In the genomic region with DNA sequence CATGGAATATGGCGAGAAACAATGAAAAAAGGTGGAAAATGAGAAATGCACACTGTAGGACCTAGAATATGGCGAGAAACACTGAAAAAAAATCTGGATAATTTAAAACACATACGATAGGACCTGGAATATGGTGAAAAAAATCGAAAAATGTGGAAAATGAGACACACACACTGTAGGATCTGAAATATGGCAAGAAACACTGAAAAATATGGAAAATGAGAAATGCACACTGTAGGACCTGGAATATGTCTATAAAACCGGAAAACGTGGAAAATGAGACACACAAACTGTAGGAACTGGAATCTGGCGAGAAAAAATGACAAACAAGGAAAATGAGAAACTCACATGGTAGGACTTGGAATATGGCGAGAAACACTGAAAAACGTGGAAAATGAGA, we compare ENCODE assay signal across 9 mouse cellular contexts.
DNase-seq lines count a peak whose midpoint lies in the region; ATAC-seq lines count a peak whose summit lies in the region.
"Had no signal": no experiment of that assay in that cellular context is flagged by ENCODE, and none has a peak within 500 bp of the region (broad histone marks: within the 10 kb centered on the region; RNA-seq: fewer than 3 reads in every experiment).

No protein-coding gene starts in this region.

- no peak overlapping the region for H3K9ac ChIP-seq in kidney, embryonic 14.5 days (ENCODE audit: low read depth, low read length)
- no peak overlapping the region for H3K9ac ChIP-seq in midbrain, embryonic 14.5 days (replicated peaks; ENCODE audit: low read length)
- H3K9ac ChIP-seq: liver, embryonic 13.5 days had no signal

- no peaks in the 10 kb centered on the region for H3K36me3 ChIP-seq in kidney, embryonic 14.5 days (ENCODE audit: control insufficient read depth, insufficient read depth, low read length)
- no peaks in the 10 kb centered on the region for H3K36me3 ChIP-seq in midbrain, embryonic 14.5 days (ENCODE audit: control insufficient read depth, insufficient read depth, low read length)
- H3K36me3 ChIP-seq: liver, embryonic 13.5 days had no signal

- peaks cover 27% of the 10 kb centered on the region for H3K9me3 ChIP-seq in kidney, embryonic 14.5 days (ENCODE audit: control insufficient read depth, low read length)
- H3K9me3 ChIP-seq in midbrain, embryonic 14.5 days (ENCODE audit: control insufficient read depth, low read length), result peaks cover 33% of the 10 kb centered on the region

- no peak for DNase-seq in kidney, postnatal 10 days
- DNase-seq in NIH3T3 (ENCODE audit: low read depth), result peak; percentile 13
- DNase-seq in midbrain, embryonic 14.5 days, result no peak
- no peak for DNase-seq in adrenal gland, postnatal 10 days
- no peak for DNase-seq in left cerebral cortex, adult 18-20 months (ENCODE audit: low spot score in 2 of 2)
- DNase-seq in urinary bladder, postnatal 4 days (ENCODE audit: low spot score in 2 of 2), result no peak
- DNase-seq: liver, embryonic 13.5 days had no signal

- 79% methylated on average over 9 of the region's 9 CpGs for WGBS in kidney, embryonic 14.5 days
- WGBS in midbrain, embryonic 14.5 days, result 80% methylated on average over 9 of the region's 9 CpGs

- no peaks in the 10 kb centered on the region for H3K4me1 ChIP-seq in kidney, embryonic 14.5 days (ENCODE audit: control insufficient read depth, insufficient read depth, low read length)
- no peaks in the 10 kb centered on the region for H3K4me1 ChIP-seq in midbrain, embryonic 14.5 days (ENCODE audit: control insufficient read depth, insufficient read depth, low read length)
- H3K4me1 ChIP-seq: liver, embryonic 13.5 days had no signal

- peak; percentile 79 for ATAC-seq in kidney, embryonic 14.5 days (ENCODE audit: low FRiP score, low TSS enrichment)
- ATAC-seq in granulocyte monocyte progenitor cell, adult 5-6 weeks (replicated peaks; ENCODE audit: poor library complexity, severe bottlenecking), result 0 out of 2 replicates have a peak, but pooled peaks have one; percentile 10
- peak; percentile 75 for ATAC-seq in midbrain, embryonic 14.5 days (ENCODE audit: low FRiP score, low TSS enrichment)

- no peak overlapping the region for H3K27ac ChIP-seq in kidney, embryonic 14.5 days (ENCODE audit: low read depth, low read length)
- H3K27ac ChIP-seq in midbrain, embryonic 14.5 days (replicated peaks; ENCODE audit: low read depth, low read length), result no peak overlapping the region
- H3K27ac ChIP-seq: liver, embryonic 13.5 days had no signal

- H3K27me3 ChIP-seq in kidney, embryonic 14.5 days (ENCODE audit: control insufficient read depth, insufficient read depth, low read length), result no peaks in the 10 kb centered on the region
- H3K27me3 ChIP-seq in midbrain, embryonic 14.5 days (ENCODE audit: control insufficient read depth, insufficient read depth, low read length), result no peaks in the 10 kb centered on the region
- H3K27me3 ChIP-seq: liver, embryonic 13.5 days had no signal

- no peak overlapping the region for H3K4me2 ChIP-seq in kidney, embryonic 14.5 days (replicated peaks; ENCODE audit: low read depth, low read length)
- no peak overlapping the region for H3K4me2 ChIP-seq in midbrain, embryonic 14.5 days (ENCODE audit: low read length)
- H3K4me2 ChIP-seq: liver, embryonic 13.5 days had no signal

- no peak overlapping the region for H3K4me3 ChIP-seq in kidney, embryonic 14.5 days (ENCODE audit: low read length)
- no peak overlapping the region for H3K4me3 ChIP-seq in midbrain, embryonic 14.5 days (replicated peaks; ENCODE audit: low read depth, low read length)
- H3K4me3 ChIP-seq: liver, embryonic 13.5 days had no signal

Comparison
In these comparisons a context has a peak if more than half of its experiments do, and no peak if none do; other contexts are left out.
1. ATAC-seq: peak in every context shown above with its lines; median percentile 79 in kidney, embryonic 14.5 days; 75 in midbrain, embryonic 14.5 days; 10 in granulocyte monocyte progenitor cell, adult 5-6 weeks.